Mouse (Mus musculus) urinary bladder, postnatal 14 days (tissue): ENCODE measurements around the gene Klra4.
"Not testable (repeated sequence)": the region's sequence is repeated elsewhere in the genome, so short reads cannot be mapped to it uniquely, and the experiment has no call there.

Experiments used
- DNase-seq: peaks from one replicate; pipeline ENCODE4 v3.0.0; 2021; ENCODE audit warnings: low spot score

Gene Klra4

GRCm38 (mm10) chr6:130067171-130067570 lies at the start of gene Klra4:
Gene Klra4 (minus strand): TSS chr6:130067271.
- not testable (repeated sequence) for DNase-seq

DNA sequence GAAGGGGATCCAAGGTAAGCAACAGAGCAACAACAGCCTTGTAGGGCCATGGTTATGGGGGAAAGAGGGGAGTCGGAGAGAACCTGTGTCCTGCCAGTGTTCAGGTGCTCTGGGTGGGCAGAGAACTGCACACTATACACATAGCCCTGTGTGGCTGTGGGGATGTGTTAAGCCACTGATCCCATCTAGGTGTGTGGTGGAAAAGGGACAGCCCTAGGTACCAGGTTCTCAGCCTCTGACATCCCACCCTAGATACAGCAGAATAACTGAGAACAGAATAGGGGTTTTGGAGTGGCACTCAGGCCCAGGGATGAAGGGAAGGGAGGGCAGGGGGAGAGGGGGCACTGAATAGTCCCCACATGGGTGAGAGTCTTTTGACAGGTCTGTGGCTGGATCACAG lies 43.4 kb upstream of the Klra4 start:
- DNase-seq, result no peak

DNA sequence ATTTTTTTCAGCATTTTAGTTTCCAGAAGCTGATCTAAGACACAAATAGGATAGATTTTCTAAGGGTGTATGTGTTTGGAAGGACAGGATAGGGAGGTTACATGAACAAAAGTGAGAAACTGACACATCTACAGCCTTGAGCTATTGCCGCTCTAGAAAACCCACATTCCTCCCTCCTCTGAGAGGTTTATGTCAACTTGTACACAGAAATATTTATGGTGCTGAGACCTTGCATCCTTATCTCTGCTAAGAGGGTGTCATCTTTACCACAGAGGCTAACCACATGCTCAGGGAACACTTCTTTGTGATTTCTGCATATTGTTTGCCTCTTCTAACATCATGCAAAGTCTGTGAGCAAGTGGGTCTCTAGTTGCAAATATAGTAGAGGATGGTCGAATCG lies 35.7 kb upstream of the Klra4 start:
- not testable (repeated sequence) for DNase-seq

- no peak for DNase-seq
These were observed 25.4 kb upstream of the Klra4 start for GRCm38 (mm10) chr6:130092336-130092948.

GRCm38 (mm10) chr6:130065196-130065595 lies 1.9 kb downstream of the Klra4 start:
- DNase-seq, result no peak

DNA sequence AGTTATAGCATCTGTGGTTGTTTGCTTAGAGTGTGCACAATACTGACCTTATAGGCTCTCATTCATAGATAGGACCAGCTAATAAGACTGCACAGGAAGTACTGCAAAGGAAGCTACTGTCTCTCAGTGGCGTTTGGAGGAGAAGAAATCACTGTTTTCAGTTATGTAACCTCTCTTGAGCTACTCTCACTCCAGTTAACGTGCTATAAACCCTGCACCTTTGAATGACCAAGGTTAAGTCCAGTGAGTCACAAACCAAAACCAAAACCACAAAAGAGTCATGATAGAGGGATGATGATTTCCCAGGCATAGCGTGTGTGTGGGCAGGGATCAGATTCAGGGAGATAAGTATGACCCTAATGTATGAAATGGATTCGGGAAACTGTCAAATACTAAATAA lies 31.9 kb downstream of the Klra4 start:
- DNase-seq, result not testable (repeated sequence)

DNA sequence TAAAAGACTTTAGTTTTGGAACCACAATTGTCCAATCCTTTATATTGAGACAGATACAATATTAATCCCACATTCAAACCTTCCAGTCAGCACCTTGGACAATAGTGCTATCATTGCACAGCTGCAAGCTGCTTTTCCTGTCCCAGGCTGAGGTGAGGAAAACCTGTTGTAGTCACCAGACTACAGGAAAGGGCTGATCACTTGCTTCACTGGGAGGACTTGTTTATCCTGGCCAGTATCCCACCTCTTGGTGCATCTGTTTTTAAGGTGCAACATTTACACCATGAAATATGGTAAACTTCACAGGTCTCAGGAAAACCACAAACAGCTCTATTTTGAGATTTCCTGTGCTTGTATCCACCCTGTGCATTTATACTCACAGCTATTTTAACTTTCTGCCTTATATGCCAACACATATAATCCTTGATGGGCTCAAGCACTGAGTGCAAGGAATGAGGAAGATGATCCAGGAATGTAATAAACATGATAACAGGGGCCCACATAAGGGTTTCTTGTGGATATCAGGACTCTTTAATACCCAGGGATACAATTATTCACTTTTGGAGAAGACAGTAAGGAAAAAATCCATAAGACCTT lies 35.5 kb downstream of the Klra4 start:
- not testable (repeated sequence) for DNase-seq

DNA sequence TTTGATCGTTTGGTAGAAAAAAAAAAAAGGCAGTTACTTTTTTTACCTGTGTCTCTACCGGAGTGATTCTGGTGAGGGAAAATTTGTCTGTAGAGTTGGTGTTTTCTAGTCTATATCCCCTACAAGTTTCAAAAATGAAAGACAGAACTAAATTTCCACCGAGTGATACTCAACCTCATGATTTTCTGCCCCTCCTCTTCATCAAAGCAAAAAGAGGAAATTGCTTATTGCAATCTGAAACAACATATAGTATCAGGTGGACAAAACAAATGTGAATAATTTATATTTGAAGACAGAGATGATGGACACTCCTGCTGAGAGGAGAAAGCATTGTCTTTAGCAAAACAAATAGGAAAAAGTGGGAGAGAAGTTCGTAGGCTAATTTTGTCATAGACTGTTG lies 40.2 kb downstream of the Klra4 start, which contains the start of gene Klra6:
Gene Klra6 (minus strand): TSS at position 101 of the 400 bp plus-strand sequence.
- no peak for DNase-seq
